Mouse (Mus musculus): ENCODE data around the gene Etv6.

DNA sequence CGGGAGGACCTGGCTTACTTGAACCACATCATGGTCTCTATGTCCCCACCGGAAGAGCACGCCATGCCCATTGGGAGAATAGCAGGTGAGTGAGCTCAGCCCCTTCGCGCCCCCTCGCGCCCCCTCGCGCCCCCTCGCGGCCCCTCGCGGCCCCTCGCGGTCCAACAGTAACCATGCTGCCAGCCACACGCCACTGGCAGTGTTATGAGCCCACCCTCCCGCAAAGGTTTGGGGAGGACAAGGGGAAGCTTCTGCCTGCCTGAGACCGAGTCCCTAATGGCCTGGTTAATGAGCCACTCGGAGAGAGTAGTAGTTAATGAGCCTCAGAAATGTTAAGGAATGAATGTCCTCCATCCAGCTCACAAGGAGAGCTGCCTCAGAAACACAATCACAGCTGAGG, 213.2 kb downstream of the Etv6 start:
- TF ChIP-seq POLR2AphosphoS2 (IDR thresholded peaks at IDR 0.05; ENCODE audit: low read length) (no peak), POLR2A (IDR thresholded peaks at IDR 0.05; ENCODE audit: control insufficient read depth in 1 of 2, insufficient read depth in 1 of 2, low read depth in 1 of 2, low read length in 2 of 2, poor library complexity in 1 of 2) (no peak), GATA1 (IDR thresholded peaks at IDR 0.05; ENCODE audit: low read depth, low read length) (no peak), TBP (IDR thresholded peaks at IDR 0.05; ENCODE audit: low read depth, low read length) (no peak)
